Mouse (Mus musculus): Measurements from ENCODE around the gene Gm5592. TPM values are rescaled to one million over a fixed set of nuclear protein-coding genes. Genes with fewer than 3 reads are reported as not detected.

The Gm5592 gene
- not detected in 2 replicates for polyA plus RNA-seq (2015; fragmentation: Nextera tagmentation; extraction: Ambion mirVana)

DNA sequence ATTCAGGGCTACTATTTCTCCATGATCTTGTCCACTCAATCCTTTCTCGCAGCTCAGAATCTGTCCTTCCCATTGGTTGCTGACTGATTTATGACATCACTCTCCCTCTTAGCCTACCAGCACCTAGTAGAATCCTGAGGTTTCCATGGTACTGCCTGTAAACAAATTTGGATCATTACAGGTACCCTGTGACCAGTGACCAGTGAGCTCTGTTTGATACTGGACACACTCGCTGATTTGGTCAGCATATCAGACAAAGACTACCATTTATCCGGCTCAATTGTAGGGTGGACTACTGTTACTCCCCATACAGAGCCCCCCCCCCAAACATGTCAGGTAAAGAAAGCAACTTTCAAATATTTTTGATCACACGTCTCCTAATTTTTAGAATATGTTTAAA, at the start of gene Gm5592:
Gene Gm5592, plus strand, starts transcription at position 301 of the 400 bp plus-strand sequence.

Other genes with a start within 250 kb of the Gm5592 start
- not detected in 2 replicates for gene 4930433I11Rik, start 166.3 kb upstream of the Gm5592 start, polyA plus RNA-seq (2015; fragmentation: Nextera tagmentation; extraction: Ambion mirVana)
- gene Gm4884, start 121.1 kb upstream of the Gm5592 start, polyA plus RNA-seq (2015; fragmentation: Nextera tagmentation; extraction: Ambion mirVana), result not detected in 2 replicates
- gene AI987944, start 239.5 kb downstream of the Gm5592 start, polyA plus RNA-seq (2015; fragmentation: Nextera tagmentation; extraction: Ambion mirVana), result 13.6 and 15.7 TPM in 2 replicates

Data from adrenal gland, postnatal 0 days (tissue).